Mouse (Mus musculus): Measurements from ENCODE around the gene Akap13. TPM values are rescaled to one million over a fixed set of nuclear protein-coding genes. Genes with fewer than 3 reads are reported as not detected.

Akap13 gene
- total RNA-seq, 1 experiment = 24.6 TPM

- in situ Hi-C loops (cut with MboI; ENCODE audit: low sequenced_read_pairs in 2 of 2, unreplicated experiment in 2 of 2) = no loop called here
- no peak overlapping the region for H3K9ac ChIP-seq (ENCODE audit: insufficient read depth, low read depth, low read length, poor library complexity, severe bottlenecking)
- no peak for DNase-seq (ENCODE audit: low read depth, low spot score)
- TF ChIP-seq MAFK (IDR thresholded peaks at IDR 0.05; ENCODE audit: insufficient read depth, low read depth, low read length) = no peak
- TF ChIP-seq CHD2 (IDR thresholded peaks at IDR 0.05; ENCODE audit: low read depth, low read length) = no peak
- TF ChIP-seq ZC3H11A (IDR thresholded peaks at IDR 0.05; ENCODE audit: borderline replicate concordance, low read depth, low read length) = no peak
- TF ChIP-seq HCFC1 (IDR thresholded peaks at IDR 0.05; ENCODE audit: borderline replicate concordance, insufficient read depth, low read length) = no peak
- TF ChIP-seq ZNF384 (IDR thresholded peaks at IDR 0.05; ENCODE audit: low read depth, low read length) = no peak
- no peak overlapping the region for H3K27ac ChIP-seq (ENCODE audit: insufficient read depth, low read depth, low read length, poor library complexity, severe bottlenecking)
- H3K9me3 ChIP-seq (ENCODE audit: control insufficient read depth, insufficient read depth, low read depth, low read length) = no peaks in the 10 kb centered on the region
- H3K4me3 ChIP-seq (ENCODE audit: insufficient read depth in 1 of 2, low read depth in 1 of 2, low read length in 2 of 2, poor library complexity in 1 of 2, severe bottlenecking in 1 of 2) = no peak overlapping the region
- no peaks in the 10 kb centered on the region for H3K4me1 ChIP-seq (ENCODE audit: control insufficient read depth in 2 of 2, insufficient read depth in 2 of 2, low read length in 2 of 2, poor library complexity in 1 of 2)
- peaks cover 5% of the 10 kb centered on the region; the same call in 1 of the 2 replicates for H3K36me3 ChIP-seq (ENCODE audit: control insufficient read depth, insufficient read depth, low read length, poor library complexity, severe bottlenecking)
Observed at GRCm38 (mm10) chr7:75576851-75577250, 121.5 kb downstream of the Akap13 start.

- no peak for DNase-seq (ENCODE audit: low read depth, low spot score)
- TF ChIP-seq HCFC1 (IDR thresholded peaks at IDR 0.05; ENCODE audit: borderline replicate concordance, insufficient read depth, low read length) (no peak), CHD2 (IDR thresholded peaks at IDR 0.05; ENCODE audit: low read depth, low read length) (no peak), ZNF384 (IDR thresholded peaks at IDR 0.05; ENCODE audit: low read depth, low read length) (no peak), MAFK (IDR thresholded peaks at IDR 0.05; ENCODE audit: insufficient read depth, low read depth, low read length) (no peak)
- H3K9ac ChIP-seq (ENCODE audit: insufficient read depth, low read depth, low read length, poor library complexity, severe bottlenecking) = no peak overlapping the region
- H3K9me3 ChIP-seq (ENCODE audit: control insufficient read depth, insufficient read depth, low read depth, low read length) = no peaks in the 10 kb centered on the region
- no peak overlapping the region for H3K4me3 ChIP-seq (ENCODE audit: insufficient read depth in 1 of 2, low read depth in 1 of 2, low read length in 2 of 2, poor library complexity in 1 of 2, severe bottlenecking in 1 of 2)
- in situ Hi-C loops (cut with MboI; ENCODE audit: low sequenced_read_pairs in 2 of 2, unreplicated experiment in 2 of 2) = no loop called here
- H3K27ac ChIP-seq (ENCODE audit: insufficient read depth, low read depth, low read length, poor library complexity, severe bottlenecking) = no peak overlapping the region
- H3K4me1 ChIP-seq (ENCODE audit: control insufficient read depth in 2 of 2, insufficient read depth in 2 of 2, low read length in 2 of 2, poor library complexity in 1 of 2) = no peaks in the 10 kb centered on the region
- H3K36me3 ChIP-seq (ENCODE audit: control insufficient read depth, insufficient read depth, low read length, poor library complexity, severe bottlenecking) = peaks cover 5% of the 10 kb centered on the region; the same call in 1 of the 2 replicates
Observed at GRCm38 (mm10) chr7:75577353-75577752, 122.0 kb downstream of the Akap13 start.

GRCm38 (mm10) chr7:75578647-75579046, 123.3 kb downstream of the Akap13 start:
- no peaks in the 10 kb centered on the region for H3K4me1 ChIP-seq (ENCODE audit: control insufficient read depth in 2 of 2, insufficient read depth in 2 of 2, low read length in 2 of 2, poor library complexity in 1 of 2)
- no peaks in the 10 kb centered on the region for H3K9me3 ChIP-seq (ENCODE audit: control insufficient read depth, insufficient read depth, low read depth, low read length)
- H3K9ac ChIP-seq (ENCODE audit: insufficient read depth, low read depth, low read length, poor library complexity, severe bottlenecking) = no peak overlapping the region
- DNase-seq (ENCODE audit: low read depth, low spot score) = no peak
- in situ Hi-C loops (cut with MboI; ENCODE audit: low sequenced_read_pairs in 2 of 2, unreplicated experiment in 2 of 2) = no loop called here
- H3K27ac ChIP-seq (ENCODE audit: insufficient read depth, low read depth, low read length, poor library complexity, severe bottlenecking) = no peak overlapping the region
- peaks cover 5% of the 10 kb centered on the region; the same call in 1 of the 2 replicates for H3K36me3 ChIP-seq (ENCODE audit: control insufficient read depth, insufficient read depth, low read length, poor library complexity, severe bottlenecking)
- TF ChIP-seq HCFC1 (IDR thresholded peaks at IDR 0.05; ENCODE audit: borderline replicate concordance, insufficient read depth, low read length) (no peak), MAFK (IDR thresholded peaks at IDR 0.05; ENCODE audit: insufficient read depth, low read depth, low read length) (no peak), ZC3H11A (IDR thresholded peaks at IDR 0.05; ENCODE audit: borderline replicate concordance, low read depth, low read length) (no peak), ZNF384 (IDR thresholded peaks at IDR 0.05; ENCODE audit: low read depth, low read length) (no peak), CHD2 (IDR thresholded peaks at IDR 0.05; ENCODE audit: low read depth, low read length) (no peak)
- no peak overlapping the region for H3K4me3 ChIP-seq (ENCODE audit: insufficient read depth in 1 of 2, low read depth in 1 of 2, low read length in 2 of 2, poor library complexity in 1 of 2, severe bottlenecking in 1 of 2)

- Histone ChIP-seq H3K4me3 (ENCODE audit: insufficient read depth in 1 of 2, low read depth in 1 of 2, low read length in 2 of 2, poor library complexity in 1 of 2, severe bottlenecking in 1 of 2) (no peak overlapping the region), H3K36me3 (ENCODE audit: control insufficient read depth, insufficient read depth, low read length, poor library complexity, severe bottlenecking) (peaks cover 5% of the 10 kb centered on the region; the same call in 1 of the 2 replicates), H3K27ac (ENCODE audit: insufficient read depth, low read depth, low read length, poor library complexity, severe bottlenecking) (no peak overlapping the region), H3K4me1 (ENCODE audit: control insufficient read depth in 2 of 2, insufficient read depth in 2 of 2, low read length in 2 of 2, poor library complexity in 1 of 2) (no peaks in the 10 kb centered on the region), H3K9me3 (ENCODE audit: control insufficient read depth, insufficient read depth, low read depth, low read length) (no peaks in the 10 kb centered on the region), H3K9ac (ENCODE audit: insufficient read depth, low read depth, low read length, poor library complexity, severe bottlenecking) (no peak overlapping the region)
- DNase-seq (ENCODE audit: low read depth, low spot score) = no peak
- no peak for TF ChIP-seq MAFK (IDR thresholded peaks at IDR 0.05; ENCODE audit: insufficient read depth, low read depth, low read length)
- TF ChIP-seq ZC3H11A (IDR thresholded peaks at IDR 0.05; ENCODE audit: borderline replicate concordance, low read depth, low read length) = no peak
- no peak for TF ChIP-seq HCFC1 (IDR thresholded peaks at IDR 0.05; ENCODE audit: borderline replicate concordance, insufficient read depth, low read length)
- TF ChIP-seq CHD2 (IDR thresholded peaks at IDR 0.05; ENCODE audit: low read depth, low read length) = no peak
- TF ChIP-seq ZNF384 (IDR thresholded peaks at IDR 0.05; ENCODE audit: low read depth, low read length) = no peak
- in situ Hi-C loops (cut with MboI; ENCODE audit: low sequenced_read_pairs in 2 of 2, unreplicated experiment in 2 of 2) = no loop called here
Observed at GRCm38 (mm10) chr7:75582091-75582490, 126.8 kb downstream of the Akap13 start.

GRCm38 (mm10) chr7:75584100-75584499, 128.8 kb downstream of the Akap13 start:
- in situ Hi-C loops (cut with MboI; ENCODE audit: low sequenced_read_pairs in 2 of 2, unreplicated experiment in 2 of 2) = no loop called here
- Histone ChIP-seq H3K4me3 (ENCODE audit: insufficient read depth in 1 of 2, low read depth in 1 of 2, low read length in 2 of 2, poor library complexity in 1 of 2, severe bottlenecking in 1 of 2) (no peak overlapping the region), H3K4me1 (ENCODE audit: control insufficient read depth in 2 of 2, insufficient read depth in 2 of 2, low read length in 2 of 2, poor library complexity in 1 of 2) (no peaks in the 10 kb centered on the region; a peak in 1 of 4 replicates), H3K27ac (ENCODE audit: insufficient read depth, low read depth, low read length, poor library complexity, severe bottlenecking) (no peak overlapping the region), H3K9ac (ENCODE audit: insufficient read depth, low read depth, low read length, poor library complexity, severe bottlenecking) (no peak overlapping the region), H3K36me3 (ENCODE audit: control insufficient read depth, insufficient read depth, low read length, poor library complexity, severe bottlenecking) (peaks cover 5% of the 10 kb centered on the region; the same call in 1 of the 2 replicates), H3K9me3 (ENCODE audit: control insufficient read depth, insufficient read depth, low read depth, low read length) (no peaks in the 10 kb centered on the region)
- TF ChIP-seq ZC3H11A (IDR thresholded peaks at IDR 0.05; ENCODE audit: borderline replicate concordance, low read depth, low read length) (no peak), MAFK (IDR thresholded peaks at IDR 0.05; ENCODE audit: insufficient read depth, low read depth, low read length) (no peak), CHD2 (IDR thresholded peaks at IDR 0.05; ENCODE audit: low read depth, low read length) (no peak), ZNF384 (IDR thresholded peaks at IDR 0.05; ENCODE audit: low read depth, low read length) (no peak), HCFC1 (IDR thresholded peaks at IDR 0.05; ENCODE audit: borderline replicate concordance, insufficient read depth, low read length) (no peak)
- no peak for DNase-seq (ENCODE audit: low read depth, low spot score)
